Mouse (Mus musculus): ENCODE results near the gene Plcb2. TPM values are rescaled to one million over a fixed set of nuclear protein-coding genes. Genes with fewer than 3 reads are reported as not detected.

Plcb2 gene
- 0.44 and 0.50 TPM in 2 replicates for polyA plus RNA-seq (2015; fragmentation: Nextera tagmentation; extraction: Ambion mirVana)

DNA sequence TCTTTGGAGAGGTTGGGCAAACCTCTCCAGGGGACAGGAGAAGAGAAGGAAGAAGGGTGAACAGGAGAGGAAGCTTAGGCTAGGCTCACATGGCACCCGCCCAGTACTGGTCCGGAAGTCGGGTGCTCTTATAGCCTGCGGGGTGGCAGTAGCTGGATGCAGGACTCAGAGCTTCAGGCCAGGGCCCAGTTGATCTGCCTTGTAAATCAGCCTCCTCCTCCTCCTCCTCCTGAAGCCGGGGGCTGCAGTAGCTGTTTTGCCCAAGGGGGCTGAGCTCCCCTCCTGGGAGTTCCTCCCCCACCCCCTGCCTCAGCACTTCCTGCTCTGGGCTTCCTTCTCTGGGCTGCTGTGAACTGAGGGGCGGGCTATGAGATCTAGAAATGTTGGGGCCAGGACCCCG is at the start of gene Plcb2:
Gene Plcb2 (minus strand): TSS at position 102 of the 400 bp plus-strand sequence.
- 24% methylated on average over 7 of the region's 7 CpGs for whole genome bisulfite sequencing
- H3K27ac ChIP-seq (ENCODE audit: low read length): no peak within 1 kb of the TSS
- ATAC-seq: no peak

GRCm38 (mm10) chr2:118776295-118776694 is 48.1 kb upstream of the Plcb2 start:
- Histone ChIP-seq H3K27me3 (ENCODE audit: control insufficient read depth, insufficient read depth, low read depth, low read length) (no peaks in the 10 kb centered on the region), H3K4me3 (ENCODE audit: low read depth, low read length) (no peak overlapping the region), H3K9ac (ENCODE audit: low read depth, low read length) (no peak overlapping the region), H3K36me3 (ENCODE audit: control insufficient read depth, insufficient read depth, low read length) (no peaks in the 10 kb centered on the region), H3K4me2 (ENCODE audit: low read length) (no peak overlapping the region), H3K9me3 (replicated peaks; ENCODE audit: control insufficient read depth, low read length, poor library complexity, severe bottlenecking) (no peaks in the 10 kb centered on the region), H3K4me1 (ENCODE audit: control insufficient read depth, insufficient read depth, low read length) (peaks cover 13% of the 10 kb centered on the region), H3K27ac (ENCODE audit: low read length) (no peak overlapping the region)
- 75% methylated on average over 2 of the region's 2 CpGs for WGBS
- no peak for ATAC-seq

More for the DNA sequence above, at the start of gene Plcb2:
- H3K4me2 ChIP-seq (ENCODE audit: low read length): no peak within 1 kb of the TSS
- H3K9ac ChIP-seq (ENCODE audit: low read depth, low read length): no peak within 1 kb of the TSS
- no peaks in the 10 kb centered on the region for H3K9me3 ChIP-seq (replicated peaks; ENCODE audit: control insufficient read depth, low read length, poor library complexity, severe bottlenecking)
- no peaks in the 10 kb centered on the region for H3K36me3 ChIP-seq (ENCODE audit: control insufficient read depth, insufficient read depth, low read length)
- H3K27me3 ChIP-seq (ENCODE audit: control insufficient read depth, insufficient read depth, low read depth, low read length): 0 out of 2 replicates have a peak, but pooled peaks cover 2% of the 10 kb centered on the region
- no peaks in the 10 kb centered on the region for H3K4me1 ChIP-seq (ENCODE audit: control insufficient read depth, insufficient read depth, low read length)
- no peak within 1 kb of the TSS for H3K4me3 ChIP-seq (ENCODE audit: low read depth, low read length)

DNA sequence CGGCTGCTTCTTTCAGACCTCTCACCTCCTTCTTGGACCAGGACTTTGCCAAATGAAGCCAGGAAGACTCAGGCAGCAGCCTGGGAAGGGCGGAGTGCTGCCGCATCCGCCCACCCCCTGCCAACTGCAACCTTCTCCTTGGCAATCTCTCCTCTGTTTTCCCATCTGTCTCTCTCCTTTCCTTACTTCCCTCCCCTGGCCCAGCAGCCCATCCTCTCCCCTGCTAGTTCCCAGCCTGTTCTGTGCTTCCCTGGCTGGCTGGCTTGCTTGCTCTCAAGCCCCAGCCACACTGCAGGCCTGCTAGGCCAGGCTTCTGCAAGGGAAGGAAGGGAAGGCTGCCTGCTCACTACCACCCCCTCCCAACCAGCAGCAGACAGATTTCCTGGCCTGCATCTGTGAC is 47.6 kb upstream of the Plcb2 start:
- Histone ChIP-seq H3K27ac (ENCODE audit: low read length) (no peak overlapping the region), H3K9ac (ENCODE audit: low read depth, low read length) (no peak overlapping the region), H3K4me1 (ENCODE audit: control insufficient read depth, insufficient read depth, low read length) (peaks cover 10% of the 10 kb centered on the region), H3K4me3 (ENCODE audit: low read depth, low read length) (no peak overlapping the region), H3K4me2 (ENCODE audit: low read length) (no peak overlapping the region), H3K9me3 (replicated peaks; ENCODE audit: control insufficient read depth, low read length, poor library complexity, severe bottlenecking) (no peaks in the 10 kb centered on the region), H3K36me3 (ENCODE audit: control insufficient read depth, insufficient read depth, low read length) (no peaks in the 10 kb centered on the region), H3K27me3 (ENCODE audit: control insufficient read depth, insufficient read depth, low read depth, low read length) (no peaks in the 10 kb centered on the region)
- ATAC-seq: no peak
- 81% methylated on average over 3 of the region's 4 CpGs for WGBS

- Histone ChIP-seq H3K9me3 (replicated peaks; ENCODE audit: control insufficient read depth, low read length, poor library complexity, severe bottlenecking) (no peaks in the 10 kb centered on the region), H3K4me1 (ENCODE audit: control insufficient read depth, insufficient read depth, low read length) (peaks cover 6% of the 10 kb centered on the region), H3K4me2 (ENCODE audit: low read length) (no peak overlapping the region), H3K27me3 (ENCODE audit: control insufficient read depth, insufficient read depth, low read depth, low read length) (no peaks in the 10 kb centered on the region), H3K9ac (ENCODE audit: low read depth, low read length) (no peak overlapping the region), H3K36me3 (ENCODE audit: control insufficient read depth, insufficient read depth, low read length) (no peaks in the 10 kb centered on the region), H3K27ac (ENCODE audit: low read length) (no peak overlapping the region), H3K4me3 (ENCODE audit: low read depth, low read length) (no peak overlapping the region)
- no peak for ATAC-seq
- WGBS: 71% methylated on average over 1 of the region's 1 CpGs
Observed at GRCm38 (mm10) chr2:118775396-118775795, 47.2 kb upstream of the Plcb2 start.

- H3K9me3 ChIP-seq (replicated peaks; ENCODE audit: control insufficient read depth, low read length, poor library complexity, severe bottlenecking): no peaks in the 10 kb centered on the region
- H3K4me1 ChIP-seq (ENCODE audit: control insufficient read depth, insufficient read depth, low read length): peaks cover 5% of the 10 kb centered on the region
- ATAC-seq: no peak
- no peak overlapping the region for H3K4me2 ChIP-seq (ENCODE audit: low read length)
- no peak overlapping the region for H3K4me3 ChIP-seq (ENCODE audit: low read depth, low read length)
- H3K27ac ChIP-seq (ENCODE audit: low read length): no peak overlapping the region
- H3K9ac ChIP-seq (ENCODE audit: low read depth, low read length): no peak overlapping the region
- H3K27me3 ChIP-seq (ENCODE audit: control insufficient read depth, insufficient read depth, low read depth, low read length): no peaks in the 10 kb centered on the region
- WGBS: 88% methylated on average over 2 of the region's 2 CpGs
- H3K36me3 ChIP-seq (ENCODE audit: control insufficient read depth, insufficient read depth, low read length): no peaks in the 10 kb centered on the region
Observed at GRCm38 (mm10) chr2:118774536-118774935, 46.3 kb upstream of the Plcb2 start.

DNA sequence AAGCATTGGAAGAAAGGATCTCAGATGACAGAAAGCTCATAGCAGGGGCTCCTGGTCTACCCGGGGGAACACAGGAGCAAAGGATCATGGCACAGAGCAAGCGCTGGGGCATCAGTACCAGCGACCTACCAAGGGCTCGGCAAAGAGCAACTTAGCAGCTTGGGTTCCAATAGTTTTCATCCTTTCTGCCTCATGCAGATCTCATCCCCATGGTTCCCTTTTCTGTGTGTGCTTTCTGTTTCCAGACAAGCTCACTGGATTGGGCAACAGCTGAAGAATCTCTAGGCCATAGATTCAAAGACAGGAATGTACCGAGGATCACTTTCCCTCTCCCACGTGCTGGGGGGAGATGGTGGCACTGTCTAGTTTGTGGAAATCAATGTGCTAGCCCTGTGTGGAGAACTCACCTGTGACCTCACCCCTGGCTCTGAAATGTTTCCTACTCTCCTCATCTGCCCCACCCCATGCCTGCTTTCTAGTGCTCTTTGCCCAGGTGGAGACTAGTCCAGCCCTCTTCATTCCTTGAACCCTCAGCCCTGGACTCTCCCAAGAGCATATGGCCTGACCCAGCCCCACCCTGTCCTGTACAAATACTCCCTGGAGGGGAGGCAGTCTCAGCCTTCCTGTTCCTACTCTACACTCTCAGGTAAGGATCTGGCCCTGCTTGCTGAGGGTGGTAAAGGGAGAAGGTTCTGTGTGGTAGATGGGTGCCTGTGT is 44.1 kb upstream of the Plcb2 start, which contains the start of gene Phgr1:
Gene Phgr1 (plus strand): TSS at position 612 of the 717 bp plus-strand sequence.
- no peak for ATAC-seq
- Histone ChIP-seq H3K9ac (ENCODE audit: low read depth, low read length) (no peak within 1 kb of the TSS), H3K4me3 (ENCODE audit: low read depth, low read length) (no peak within 1 kb of the TSS), H3K9me3 (replicated peaks; ENCODE audit: control insufficient read depth, low read length, poor library complexity, severe bottlenecking) (no peaks in the 10 kb centered on the region), H3K4me1 (ENCODE audit: control insufficient read depth, insufficient read depth, low read length) (no peaks in the 10 kb centered on the region), H3K4me2 (ENCODE audit: low read length) (no peak within 1 kb of the TSS), H3K27ac (ENCODE audit: low read length) (no peak within 1 kb of the TSS), H3K36me3 (ENCODE audit: control insufficient read depth, insufficient read depth, low read length) (no peaks in the 10 kb centered on the region), H3K27me3 (ENCODE audit: control insufficient read depth, insufficient read depth, low read depth, low read length) (no peaks in the 10 kb centered on the region)
- WGBS: 85% methylated on average over 6 of the region's 6 CpGs

- no peak overlapping the region for H3K4me2 ChIP-seq (ENCODE audit: low read length)
- no peak overlapping the region for H3K9ac ChIP-seq (ENCODE audit: low read depth, low read length)
- H3K9me3 ChIP-seq (replicated peaks; ENCODE audit: control insufficient read depth, low read length, poor library complexity, severe bottlenecking): no peaks in the 10 kb centered on the region
- no peak for ATAC-seq
- H3K27me3 ChIP-seq (ENCODE audit: control insufficient read depth, insufficient read depth, low read depth, low read length): no peaks in the 10 kb centered on the region
- whole genome bisulfite sequencing: 78% methylated on average over 10 of the region's 10 CpGs
- peaks cover 19% of the 10 kb centered on the region for H3K4me1 ChIP-seq (ENCODE audit: control insufficient read depth, insufficient read depth, low read length)
- H3K27ac ChIP-seq (ENCODE audit: low read length): no peak overlapping the region
- H3K4me3 ChIP-seq (ENCODE audit: low read depth, low read length): no peak overlapping the region
- no peaks in the 10 kb centered on the region for H3K36me3 ChIP-seq (ENCODE audit: control insufficient read depth, insufficient read depth, low read length)
Observed at GRCm38 (mm10) chr2:118766041-118767033, 38.1 kb upstream of the Plcb2 start.

GRCm38 (mm10) chr2:118764875-118765274 is 36.6 kb upstream of the Plcb2 start:
- Histone ChIP-seq H3K36me3 (ENCODE audit: control insufficient read depth, insufficient read depth, low read length) (no peaks in the 10 kb centered on the region), H3K27me3 (ENCODE audit: control insufficient read depth, insufficient read depth, low read depth, low read length) (no peaks in the 10 kb centered on the region), H3K4me2 (ENCODE audit: low read length) (no peak overlapping the region), H3K27ac (ENCODE audit: low read length) (no peak overlapping the region), H3K4me1 (ENCODE audit: control insufficient read depth, insufficient read depth, low read length) (peaks cover 21% of the 10 kb centered on the region), H3K9me3 (replicated peaks; ENCODE audit: control insufficient read depth, low read length, poor library complexity, severe bottlenecking) (no peaks in the 10 kb centered on the region), H3K4me3 (ENCODE audit: low read depth, low read length) (no peak overlapping the region), H3K9ac (ENCODE audit: low read depth, low read length) (no peak overlapping the region)
- 79% methylated on average over 5 of the region's 5 CpGs for WGBS
- no peak for ATAC-seq
